Mouse (Mus musculus): Measurements from ENCODE around the gene Akna. TPM values are rescaled to one million over a fixed set of nuclear protein-coding genes. Genes with fewer than 3 reads are reported as not detected.
A peak's percentile ranks its signal among the peaks of the same experiment; 100 is the strongest.

Gene Akna
- total RNA-seq, 1 experiment from 2014 or later, result 4.4 TPM

- DNase-seq, result no peak
Measured at GRCm38 (mm10) chr4:63383474-63383873, 19.7 kb downstream of the Akna start.

DNA sequence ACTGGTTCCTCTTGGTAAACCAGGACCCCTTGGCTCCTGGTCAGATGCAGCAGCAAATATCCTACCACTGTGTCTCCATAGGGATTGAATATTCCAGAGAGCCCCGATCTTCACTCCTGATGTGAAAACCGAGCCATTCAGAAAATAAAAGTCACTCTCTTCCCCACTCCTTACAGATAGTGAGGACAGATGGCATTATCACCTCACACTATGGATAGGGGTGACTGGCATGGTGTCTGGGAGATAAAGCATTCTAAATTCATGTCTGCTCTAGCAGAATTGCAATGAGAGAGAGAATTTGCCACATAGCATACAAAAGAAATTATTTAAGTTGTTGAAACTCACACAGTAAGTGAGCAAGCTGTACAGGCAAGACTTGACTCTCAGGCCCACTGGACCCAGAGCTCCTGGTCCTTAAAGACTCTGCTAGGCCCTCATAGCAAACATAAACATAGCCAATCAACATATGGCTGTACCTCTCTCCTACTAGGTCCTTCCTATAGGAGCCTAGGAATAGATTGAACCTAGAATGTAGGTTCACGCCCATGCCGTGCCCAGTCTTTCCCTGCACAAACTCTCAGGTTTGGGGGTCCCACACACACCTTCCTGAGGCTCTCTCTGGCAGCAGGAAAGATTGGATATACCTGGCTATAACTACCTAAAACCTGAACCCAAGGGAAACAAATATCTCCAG lies 20.3 kb downstream of the Akna start:
- DNase-seq, result no peak

GRCm38 (mm10) chr4:63377483-63377882 lies 25.7 kb downstream of the Akna start:
- DNase-seq, result no peak

DNA sequence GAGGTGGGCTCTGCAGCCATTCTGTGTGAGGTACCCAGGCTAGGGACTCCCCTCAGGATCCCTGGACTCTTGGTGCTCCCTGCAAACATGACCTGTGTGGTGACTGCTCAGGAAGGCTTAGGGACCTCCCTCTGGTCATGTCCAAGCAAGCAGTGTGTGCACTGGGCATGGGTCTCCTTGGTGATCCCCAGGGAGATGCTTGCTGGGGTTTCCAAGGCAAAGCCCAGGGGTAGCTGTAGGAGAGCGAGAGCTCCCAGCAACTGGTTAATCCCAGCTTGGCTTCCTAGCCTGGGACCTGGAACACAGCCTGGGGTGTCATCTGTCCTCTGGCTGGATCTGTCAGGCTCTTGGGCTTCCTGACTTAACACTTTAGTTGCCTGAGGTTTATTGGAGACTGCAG lies 27.8 kb downstream of the Akna start:
- no peak for DNase-seq

DNA sequence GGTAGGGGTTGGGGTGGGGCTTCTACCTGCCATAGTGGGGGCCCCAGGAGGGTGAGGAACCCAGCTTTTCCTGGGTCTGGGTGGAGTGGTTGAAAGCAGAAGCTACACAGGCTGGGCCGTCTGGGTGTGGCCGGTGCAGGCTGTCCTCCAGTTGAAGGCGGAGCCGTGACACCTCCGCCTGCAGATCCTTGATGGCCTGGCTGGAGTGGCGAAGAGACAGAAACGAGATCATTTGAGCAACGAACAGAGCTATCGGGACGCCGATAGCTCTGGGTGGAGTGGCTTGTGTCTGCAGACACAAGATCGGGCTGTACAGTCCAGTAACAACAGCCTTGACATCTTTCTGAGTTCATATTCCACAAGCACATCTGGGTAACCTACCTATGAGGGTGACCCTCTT lies 28.8 kb downstream of the Akna start:
- DNase-seq, result no peak

- no peak for DNase-seq
Measured at GRCm38 (mm10) chr4:63373404-63373803, 29.8 kb downstream of the Akna start.

GRCm38 (mm10) chr4:63371890-63372289 lies 31.3 kb downstream of the Akna start:
- peak; percentile 66 for DNase-seq

GRCm38 (mm10) chr4:63370897-63371296 lies 32.3 kb downstream of the Akna start:
- no peak for DNase-seq

GRCm38 (mm10) chr4:63368577-63368976 lies 34.6 kb downstream of the Akna start:
- DNase-seq, result peak; percentile 93

DNA sequence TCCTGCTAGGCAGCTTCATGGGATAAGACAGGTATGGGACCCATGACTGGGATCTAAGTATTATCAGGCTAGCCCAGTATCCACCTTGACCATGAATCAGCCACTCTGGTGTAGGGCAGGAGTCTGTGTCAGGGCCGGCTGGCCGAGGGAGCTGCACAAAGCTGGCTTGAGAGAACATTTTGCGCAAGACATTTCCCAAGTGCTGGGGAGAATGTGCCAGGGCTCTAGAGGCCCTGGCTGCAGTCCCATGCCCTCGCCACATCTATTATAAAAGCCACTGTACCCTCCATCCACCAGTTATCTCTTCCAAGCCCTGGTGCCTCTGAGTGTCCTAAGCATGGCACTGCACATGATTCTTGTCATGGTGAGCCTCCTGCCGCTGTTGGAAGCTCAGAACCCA lies 41.0 kb downstream of the Akna start, which contains the start of gene Orm2:
Orm2 (plus strand) TSS at position 300 of the 400 bp plus-strand sequence.
- peak; percentile 71 for DNase-seq

- DNase-seq, result peak; percentile 3
Measured at GRCm38 (mm10) chr4:63359861-63360260, 43.3 kb downstream of the Akna start.

DNA sequence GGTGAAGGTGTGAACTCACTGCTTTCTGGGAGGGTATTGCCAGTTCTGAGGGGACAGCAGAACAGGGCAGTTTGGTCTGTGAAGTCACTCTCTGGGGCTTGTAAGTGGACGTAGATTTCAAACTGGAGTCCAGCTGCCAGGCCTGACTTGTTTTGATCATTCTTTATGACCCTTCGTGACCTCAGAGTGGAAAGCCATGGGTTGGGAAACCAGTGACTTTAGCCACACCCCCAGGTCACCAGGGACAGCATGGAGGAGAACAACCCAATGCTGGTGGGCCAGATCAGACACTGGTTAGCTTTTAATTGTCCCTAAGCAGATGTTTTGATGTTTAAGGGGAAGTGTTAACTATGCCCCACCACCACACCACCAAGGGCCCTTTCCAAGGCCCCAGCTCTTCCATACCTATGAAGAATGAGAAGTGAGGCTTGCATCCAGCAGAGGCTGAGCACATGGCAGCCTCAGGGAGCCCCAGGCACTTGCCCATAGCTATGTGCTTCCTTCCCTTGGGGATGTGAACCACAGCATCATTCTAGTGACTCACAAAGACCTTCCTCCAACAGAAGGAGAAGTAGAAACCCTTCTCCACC lies 46.1 kb downstream of the Akna start:
- peak; percentile 63 for DNase-seq

GRCm38 (mm10) chr4:63355877-63356665 lies 47.1 kb downstream of the Akna start, which contains the start of gene Orm3:
TSS of gene Orm3 (plus strand) at chr4:63356162.
- DNase-seq, result peak; percentile 78

DNA sequence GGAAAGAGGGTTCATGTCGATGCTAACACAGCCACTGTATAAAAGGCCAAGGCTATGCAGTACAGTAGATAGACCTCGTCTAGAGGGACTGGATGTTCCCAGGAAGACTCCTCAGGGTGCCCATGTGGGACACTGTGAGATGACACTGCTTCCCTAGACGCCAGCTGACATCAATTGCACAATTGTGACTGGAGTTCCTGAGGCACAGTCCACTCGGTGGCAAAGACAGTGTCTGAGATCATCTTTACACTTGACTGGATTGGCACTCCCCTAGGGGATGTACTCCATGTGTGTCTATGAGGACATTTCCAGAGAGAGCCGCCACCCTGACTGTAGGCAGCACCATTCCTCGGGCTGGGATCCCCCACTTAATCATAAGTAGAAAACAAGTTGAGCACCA lies 54.6 kb downstream of the Akna start:
- DNase-seq, result no peak

DNA sequence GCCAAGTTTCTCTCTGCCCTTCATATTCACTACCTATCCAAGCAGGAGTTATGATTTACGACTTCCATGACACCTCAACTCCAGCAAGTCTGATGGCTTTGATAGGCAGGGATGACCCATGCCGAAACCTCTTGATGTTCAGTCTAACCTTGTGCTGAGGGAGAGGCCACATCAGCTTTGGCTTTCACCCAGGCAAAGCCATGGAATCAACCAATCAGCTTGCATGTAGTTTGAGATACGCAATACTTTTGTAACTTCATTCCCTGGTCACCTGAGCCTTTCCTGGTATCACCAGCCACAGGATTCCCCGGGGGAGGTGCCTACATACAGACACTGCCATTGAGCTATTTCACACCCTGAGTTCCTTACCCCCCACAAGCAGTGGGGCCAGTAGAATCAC lies 56.5 kb downstream of the Akna start:
- DNase-seq, result peak; percentile 41

GRCm38 (mm10) chr4:63345261-63345660 lies 57.9 kb downstream of the Akna start:
- DNase-seq, result no peak

GRCm38 (mm10) chr4:63344295-63344694 lies 58.9 kb downstream of the Akna start, which contains the start of gene Orm1:
TSS of gene Orm1 (plus strand) at chr4:63344560.
- peak; percentile 78 for DNase-seq

GRCm38 (mm10) chr4:63343608-63344007 lies 59.5 kb downstream of the Akna start:
- DNase-seq, result no peak

DNA sequence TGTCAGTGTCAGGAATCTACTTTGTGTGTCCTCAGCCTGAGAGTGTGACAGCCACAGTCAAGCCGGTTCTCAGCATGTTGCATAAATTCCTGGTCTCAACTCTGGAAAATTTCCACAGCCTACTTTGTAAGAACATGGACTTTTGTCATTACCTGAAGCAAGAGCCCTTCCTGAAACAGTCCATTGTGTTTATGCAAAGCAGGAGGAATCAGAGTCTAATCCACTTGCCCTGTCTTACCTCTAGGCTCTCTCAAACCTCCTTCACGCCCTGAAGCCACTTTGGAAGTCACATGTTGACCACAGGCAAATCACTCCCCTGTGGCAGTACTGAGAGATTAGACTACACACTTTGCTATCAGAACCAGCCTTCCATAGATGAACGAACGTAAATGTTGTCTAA lies 60.7 kb downstream of the Akna start:
- DNase-seq, result no peak

DNA sequence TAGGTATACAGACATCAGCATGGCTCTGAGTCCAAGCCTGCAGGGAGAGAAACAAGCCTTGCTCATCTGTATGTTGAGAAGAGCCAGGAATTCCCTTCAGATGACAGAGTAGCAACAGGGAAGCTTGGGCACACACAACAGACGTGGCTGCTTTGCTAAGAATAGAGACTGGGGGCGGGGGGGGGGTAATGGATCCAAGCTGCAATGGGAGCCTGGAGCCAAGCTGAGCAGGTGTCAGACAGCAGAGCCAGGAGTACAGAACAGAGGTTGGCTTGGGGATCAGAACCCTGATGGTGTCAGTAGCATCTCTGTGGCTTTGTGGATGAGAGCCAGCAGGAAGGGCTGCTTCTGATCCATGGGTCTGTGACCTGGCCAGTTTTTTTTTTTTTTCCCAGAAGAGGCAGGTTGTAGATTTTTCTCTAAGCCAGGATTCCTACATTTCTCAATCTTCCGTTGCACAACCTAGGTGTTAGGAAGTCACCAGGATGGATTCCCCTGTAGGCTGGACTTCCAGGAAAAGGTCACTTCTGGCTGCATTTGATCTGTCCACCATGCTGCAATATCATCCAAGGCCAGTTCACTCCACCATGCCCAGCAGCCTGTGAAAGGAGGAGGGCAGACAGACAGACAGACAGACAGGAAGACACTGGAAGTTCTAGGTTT lies 64.6 kb downstream of the Akna start:
- DNase-seq, result no peak

GRCm38 (mm10) chr4:63333403-63333802 lies 69.8 kb downstream of the Akna start:
- DNase-seq, result no peak

- DNase-seq, result peak; percentile 45
Measured at GRCm38 (mm10) chr4:63323275-63323815, 79.8 kb downstream of the Akna start.
